Mouse (Mus musculus) lung, postnatal 14 days (tissue): ENCODE measurements around the gene Hspa1a.
"Not testable (repeated sequence)": the region's sequence is repeated elsewhere in the genome, so short reads cannot be mapped to it uniquely, and the experiment has no call there.

Experiments
- DNase-seq: peaks from one replicate; pipeline ENCODE4 v3.0.0; 2021

Gene Hspa1a

GRCm38 (mm10) chr17:35000717-35001451 lies 28.9 kb upstream of the Hspa1a start, which contains the start of gene Vars:
TSS of gene Vars (plus strand) at chr17:35000987.
- DNase-seq: peak; percentile 84

- DNase-seq: not testable (repeated sequence)
These were observed 28.1 kb upstream of the Hspa1a start for GRCm38 (mm10) chr17:34999871-35000716.

- DNase-seq: no peak
These were observed 26.8 kb upstream of the Hspa1a start for GRCm38 (mm10) chr17:34998526-34999430.

- DNase-seq: no peak
These were observed 25.2 kb upstream of the Hspa1a start for GRCm38 (mm10) chr17:34997142-34997483.

GRCm38 (mm10) chr17:34996411-34997141 lies 24.6 kb upstream of the Hspa1a start:
- DNase-seq: no peak

GRCm38 (mm10) chr17:34995927-34996326 lies 24.0 kb upstream of the Hspa1a start:
- not testable (repeated sequence) for DNase-seq

GRCm38 (mm10) chr17:34995192-34995591 lies 23.2 kb upstream of the Hspa1a start:
- not testable (repeated sequence) for DNase-seq

- DNase-seq: no peak
These were observed 22.8 kb upstream of the Hspa1a start for GRCm38 (mm10) chr17:34994751-34995150.

GRCm38 (mm10) chr17:34984218-34984617 lies 12.3 kb upstream of the Hspa1a start:
- DNase-seq: peak; percentile 40

- no peak for DNase-seq
These were observed 10.4 kb upstream of the Hspa1a start for GRCm38 (mm10) chr17:34982328-34982727.

GRCm38 (mm10) chr17:34981690-34982180 lies 9.8 kb upstream of the Hspa1a start, which contains the start of gene Lsm2:
TSS of gene Lsm2 (plus strand) at chr17:34981862.
- DNase-seq: peak; percentile 91

GRCm38 (mm10) chr17:34980655-34981054 lies 8.7 kb upstream of the Hspa1a start:
- DNase-seq: peak; percentile 39

GRCm38 (mm10) chr17:34979631-34980030 lies 7.7 kb upstream of the Hspa1a start:
- DNase-seq: no peak

GRCm38 (mm10) chr17:34978239-34978638 lies 6.3 kb upstream of the Hspa1a start:
- DNase-seq: no peak

GRCm38 (mm10) chr17:34977000-34977399 lies 5.0 kb upstream of the Hspa1a start:
- no peak for DNase-seq

- DNase-seq: no peak
These were observed 3.9 kb upstream of the Hspa1a start for GRCm38 (mm10) chr17:34975581-34976492.

- not testable (repeated sequence) for DNase-seq
These were observed 275 bp downstream of the Hspa1a start for GRCm38 (mm10) chr17:34971694-34972068.

- not testable (repeated sequence) for DNase-seq
These were observed 1.1 kb downstream of the Hspa1a start for GRCm38 (mm10) chr17:34970850-34971249.

- DNase-seq: not testable (repeated sequence)
These were observed 2.1 kb downstream of the Hspa1a start, which contains the start of gene Gm20481 for GRCm38 (mm10) chr17:34969822-34970221. TSS of gene Gm20481 (plus strand) at chr17:34969912.

GRCm38 (mm10) chr17:34965627-34966026 lies 6.3 kb downstream of the Hspa1a start:
- DNase-seq: no peak

GRCm38 (mm10) chr17:34964640-34965049 lies 7.3 kb downstream of the Hspa1a start:
- no peak for DNase-seq
